Mouse (Mus musculus) myocyte (in vitro differentiated cells): ENCODE data around the gene Fggy.

Experiments used
- CEBPB ChIP-seq: IDR thresholded peaks from 2 replicates; pipeline ENCODE4 v1.6.1; 2011; ENCODE audit warnings: mild to moderate bottlenecking, moderate library complexity; ENCODE audit not compliant: poor library complexity, insufficient read depth, severe bottlenecking
- POLR2A ChIP-seq: IDR thresholded peaks from one replicate; pipeline ENCODE4 v1.6.1; 2011; ENCODE audit warnings: low read depth, mild to moderate bottlenecking, control low read depth, moderate library complexity; ENCODE audit not compliant: insufficient read length
- TCF3 ChIP-seq: IDR thresholded peaks from one replicate; pipeline ENCODE4 v1.6.1; 2011; ENCODE audit warnings: low read depth, control low read depth; ENCODE audit not compliant: insufficient read length

DNA sequence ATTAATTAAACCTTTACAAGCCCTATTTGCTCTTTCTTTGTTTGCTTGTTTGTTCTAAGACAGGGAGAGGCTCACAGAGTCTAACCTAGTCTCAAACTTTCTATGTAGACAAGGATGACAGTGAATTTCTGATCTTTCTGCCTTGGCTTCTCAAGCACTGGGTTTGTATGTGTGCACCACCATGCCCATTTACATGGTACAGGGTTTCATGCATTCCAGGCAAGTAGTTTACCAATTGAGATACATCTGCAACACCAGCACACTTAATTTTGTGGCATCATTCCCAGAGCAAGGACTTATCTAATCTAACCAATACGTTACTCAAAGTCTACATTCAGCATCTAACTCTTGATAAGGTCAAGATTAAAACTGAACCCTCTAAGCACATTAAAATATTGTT is 38.9 kb upstream of the Fggy start:
- TF ChIP-seq POLR2A (no peak), TCF3 (no peak), CEBPB (no peak)
